Mouse (Mus musculus) layer of hippocampus, postnatal 10 days (tissue): ENCODE measurements at regions not wholly inside any gene's neighbourhood (a gene's known extent, or its start where the extent isn't known, plus 50 kb on each side); places are given as distances from the start of the nearest gene placed in this dataset.
A peak's percentile ranks its signal among the peaks of the same experiment; 100 is the strongest.

Experiments used
- DNase-seq, 2 experiments: peaks; one replicate each; pipeline ENCODE4 v3.0.0; 2021; ENCODE audit warnings: low spot score in 2 of 2

DNA sequence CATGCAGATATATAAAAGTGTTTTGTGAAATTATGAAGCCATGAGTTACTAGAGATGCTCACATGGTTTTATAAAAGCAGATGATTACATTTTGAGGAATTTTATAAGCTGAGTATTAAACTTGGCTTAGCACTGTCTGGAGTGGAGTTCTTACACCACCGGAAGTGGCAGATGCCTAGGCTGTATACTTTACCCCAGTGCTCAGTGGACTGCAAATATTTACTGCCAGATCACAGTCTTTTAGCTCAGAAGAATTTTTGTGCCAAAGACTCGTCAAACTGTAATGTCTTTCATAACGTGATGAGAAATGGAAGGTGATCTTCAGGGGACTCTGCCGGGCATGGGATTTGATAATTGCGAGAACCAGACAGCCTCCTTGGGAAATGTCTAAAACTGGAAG is 136.1 kb upstream of the 9330182O14Rik start:
- no peak for DNase-seq

DNA sequence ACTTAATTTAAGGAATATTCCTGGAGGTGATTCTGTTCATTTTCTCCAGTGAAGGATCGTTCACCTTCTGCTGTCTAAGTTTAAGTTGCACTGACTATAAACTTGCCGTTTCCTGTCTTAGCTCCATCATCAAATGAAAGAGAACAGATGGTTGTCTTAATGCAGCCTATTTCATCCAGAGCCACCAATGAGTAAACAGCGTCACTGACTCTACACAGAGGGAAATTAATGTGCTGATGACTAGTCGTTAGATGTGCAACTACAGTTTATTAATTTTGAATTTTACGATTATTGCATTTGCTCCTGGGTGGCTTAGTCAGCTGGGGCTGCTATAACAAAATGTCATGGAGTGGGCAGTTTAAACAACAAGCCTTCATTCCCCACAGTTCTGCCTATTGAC is 134.1 kb upstream of the 9330182O14Rik start:
- no peak for DNase-seq

DNA sequence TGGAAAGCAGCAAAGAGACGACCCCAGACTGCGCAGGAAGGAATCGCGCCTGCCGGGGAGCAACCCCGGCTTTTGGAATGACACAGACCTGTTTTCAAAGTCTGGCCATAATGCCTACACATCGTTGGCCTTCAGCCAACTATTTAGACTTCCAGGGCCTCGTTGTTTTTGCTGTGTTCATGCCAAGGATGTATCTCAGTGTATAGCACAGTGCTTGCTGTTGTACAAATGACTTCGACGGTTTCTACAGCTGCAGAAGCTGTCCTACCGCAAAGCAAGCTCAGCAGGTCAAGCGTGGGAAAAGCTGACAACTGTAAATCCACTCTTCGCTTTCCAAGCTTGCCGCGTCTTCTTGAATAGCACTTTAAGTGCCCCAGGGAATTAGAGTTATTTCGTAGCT is 129.1 kb upstream of the 9330182O14Rik start:
- no peak for DNase-seq

DNA sequence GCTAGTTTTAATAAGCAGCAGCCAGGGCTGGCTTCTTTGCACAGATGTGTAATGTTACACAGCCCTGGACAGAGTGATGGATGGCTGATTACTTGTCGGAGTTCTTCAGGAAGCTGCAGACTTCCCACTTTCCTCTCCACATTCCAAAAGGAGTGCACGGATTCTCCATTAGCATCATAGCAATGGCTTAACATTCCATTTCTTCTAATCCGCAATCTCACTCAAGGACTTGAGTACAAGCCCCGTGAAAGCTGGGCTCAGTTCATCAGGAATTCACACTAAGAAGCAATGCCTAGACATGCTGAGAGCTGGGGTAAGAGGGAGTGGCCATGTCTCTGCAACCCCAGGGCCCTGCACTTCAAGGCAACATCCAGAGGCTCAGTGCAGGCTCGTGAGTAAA is 126.3 kb upstream of the 9330182O14Rik start:
- no peak for DNase-seq

DNA sequence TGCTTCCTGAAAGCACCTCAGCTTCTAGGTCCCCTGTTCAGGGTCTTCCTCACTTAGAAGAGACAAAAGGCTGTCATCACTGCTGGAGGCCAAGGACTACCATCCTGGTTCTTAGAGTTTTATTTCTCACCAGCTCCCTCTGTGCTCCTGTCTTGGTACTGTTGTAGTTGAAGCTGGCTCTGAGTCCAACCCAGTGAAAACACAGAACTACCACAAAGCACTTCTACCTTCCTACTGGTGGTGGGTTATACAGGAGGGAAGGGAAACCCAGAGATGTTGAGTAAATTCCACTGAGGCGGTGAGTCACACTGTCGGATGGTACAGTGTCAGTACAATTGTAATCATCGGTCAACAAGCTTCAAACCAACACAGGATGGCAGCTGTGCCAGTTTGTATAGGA is 120.3 kb upstream of the 9330182O14Rik start:
- no peak for DNase-seq

DNA sequence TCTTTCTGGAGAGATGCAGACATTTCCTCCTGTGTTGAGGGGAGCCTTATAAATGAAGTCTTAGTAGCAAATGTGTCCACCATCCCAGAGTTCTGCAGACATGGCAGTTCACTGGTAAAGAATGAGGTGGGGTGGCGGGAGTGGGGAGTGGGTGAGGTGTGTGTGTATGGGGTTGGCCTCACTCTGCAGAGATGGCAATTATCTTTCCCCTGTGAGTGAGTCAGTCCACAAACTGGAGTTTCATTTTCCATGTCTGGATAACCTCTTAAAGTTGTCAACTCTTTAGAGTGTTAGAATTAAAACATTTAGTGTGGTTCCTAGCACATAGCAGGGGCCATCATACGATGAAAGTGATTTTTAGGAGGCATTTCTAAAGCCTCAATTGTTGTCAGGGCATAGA is 117.1 kb upstream of the 9330182O14Rik start:
- no peak for DNase-seq

DNA sequence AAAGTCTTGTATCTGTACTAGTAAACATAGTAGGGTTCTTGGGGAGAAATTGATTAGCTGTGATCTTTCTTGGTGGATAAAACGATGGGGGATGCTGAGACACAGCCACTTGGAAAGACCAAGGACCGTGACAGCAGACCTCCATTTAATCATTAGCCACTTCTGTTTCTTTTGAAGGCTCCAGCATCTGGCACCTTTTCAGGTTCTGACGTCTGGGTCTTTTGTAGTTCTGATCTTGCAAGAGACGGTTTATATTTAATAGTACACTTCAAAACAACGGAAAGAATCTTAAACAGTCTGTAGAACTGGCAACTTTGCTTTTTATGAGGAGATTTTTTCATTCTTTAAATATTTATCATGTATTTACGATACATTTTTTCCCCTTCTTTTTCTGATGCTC is 116.6 kb upstream of the 9330182O14Rik start:
- DNase-seq: no peak

DNA sequence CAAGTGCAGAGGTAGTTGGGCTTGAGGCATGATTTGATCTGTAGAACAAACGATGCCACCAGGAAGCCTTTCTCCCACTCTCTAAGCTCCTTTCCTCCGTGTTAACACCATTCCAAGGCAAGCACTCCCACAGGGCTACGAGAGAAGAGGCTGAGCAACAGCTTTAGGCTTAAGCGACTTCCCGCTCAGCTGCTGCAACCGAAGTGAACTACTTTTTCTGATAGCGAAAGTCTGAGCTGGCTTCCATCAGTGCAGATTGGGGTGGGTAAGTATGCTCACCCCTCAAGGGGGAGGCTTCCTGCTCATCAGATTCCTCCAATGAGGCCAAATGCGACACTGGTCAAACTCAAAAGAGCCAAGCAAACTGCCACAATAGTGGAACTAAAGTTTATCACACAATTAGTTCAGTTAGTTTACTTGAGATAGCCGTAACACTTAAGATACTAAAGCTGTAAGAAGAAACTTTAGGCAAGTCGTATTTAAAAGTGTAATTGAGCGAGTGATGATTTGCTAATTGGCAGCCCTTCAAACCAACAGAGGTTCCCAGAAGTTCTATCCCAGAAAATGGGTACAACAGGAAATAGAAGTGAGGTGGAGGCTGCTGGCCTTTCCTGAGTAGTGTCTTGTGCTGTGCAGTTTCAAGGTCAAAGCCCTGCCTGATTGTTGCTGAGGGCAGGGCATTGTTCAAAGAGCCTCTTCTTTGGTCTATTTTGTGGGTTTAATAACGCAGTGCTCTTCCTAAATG is 115.9 kb upstream of the 9330182O14Rik start:
- DNase-seq: no peak

DNA sequence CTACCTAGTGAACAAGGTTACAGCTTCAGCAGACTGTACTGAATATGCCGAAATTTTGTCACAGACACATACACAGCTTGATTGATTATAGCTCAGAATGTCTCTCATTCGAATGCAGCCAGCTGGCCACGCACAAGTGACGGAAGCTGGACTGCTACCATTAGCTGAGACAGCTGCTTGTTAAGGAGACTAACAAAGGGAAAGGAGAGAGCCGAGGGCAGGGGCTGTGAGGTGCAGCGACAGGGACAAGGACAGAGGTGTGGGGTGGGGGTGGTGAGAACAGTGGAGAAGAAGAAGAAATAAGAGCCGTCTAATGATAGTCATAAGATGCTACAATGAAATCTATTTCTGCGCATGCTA is 115.4 kb upstream of the 9330182O14Rik start:
- peak; percentile 19 to 22 for DNase-seq

DNA sequence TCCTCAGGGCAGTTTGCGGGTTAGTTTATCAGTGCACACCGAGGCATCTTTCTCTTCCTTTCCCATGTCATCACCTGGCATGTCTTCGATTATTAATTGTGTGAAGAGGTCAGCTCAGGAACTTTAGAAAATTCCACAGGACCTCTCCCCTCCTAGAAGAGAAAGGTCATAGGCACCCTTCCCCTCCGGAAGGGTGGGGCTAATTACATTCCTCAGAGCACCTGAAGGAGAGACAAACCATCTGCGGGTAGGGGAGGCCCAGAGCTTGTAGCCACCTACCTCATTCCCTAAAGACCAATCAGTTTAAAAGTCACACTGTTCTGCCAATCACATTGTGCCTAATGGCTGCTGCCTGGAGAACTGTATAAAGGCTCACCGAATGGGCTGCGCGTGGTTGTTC is 114.9 kb upstream of the 9330182O14Rik start:
- DNase-seq: no peak

DNA sequence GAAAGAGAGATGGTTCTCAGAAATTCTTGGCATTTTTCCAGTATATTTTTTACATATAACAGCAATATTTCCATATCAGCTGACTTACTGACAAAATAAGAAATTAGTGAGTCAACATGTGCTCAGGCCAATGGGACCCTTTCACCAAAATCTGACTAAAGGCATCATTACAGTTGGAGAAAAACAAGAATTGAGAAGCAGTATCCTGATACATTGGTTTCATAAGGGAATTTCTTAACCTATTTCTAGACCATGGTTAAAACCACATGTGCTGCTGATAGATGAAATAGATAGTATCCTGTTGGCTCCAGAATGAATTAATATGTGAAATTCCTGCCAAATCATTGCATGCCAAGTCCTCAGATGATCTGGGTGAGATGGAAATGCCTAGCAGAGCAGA is 114.1 kb upstream of the 9330182O14Rik start:
- DNase-seq: no peak

DNA sequence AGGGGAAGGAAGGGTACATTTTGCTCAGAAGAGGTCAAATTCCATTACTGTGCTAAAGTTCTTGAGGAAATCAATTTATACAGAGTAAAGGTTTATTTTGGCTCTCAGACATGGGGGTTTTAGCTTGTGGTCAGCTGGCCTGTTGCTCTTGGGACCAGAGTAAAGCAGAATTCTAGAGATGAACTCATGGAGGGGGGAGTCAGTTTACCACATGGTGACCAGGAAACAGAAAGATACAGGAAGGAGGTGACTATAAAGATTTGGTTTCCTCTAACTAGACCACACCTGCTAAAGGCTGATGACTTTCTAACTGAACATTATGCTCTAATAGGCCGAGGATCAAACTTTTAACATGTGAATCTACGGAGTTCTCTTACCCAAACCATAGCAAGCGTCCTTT is 113.5 kb upstream of the 9330182O14Rik start:
- DNase-seq: no peak

DNA sequence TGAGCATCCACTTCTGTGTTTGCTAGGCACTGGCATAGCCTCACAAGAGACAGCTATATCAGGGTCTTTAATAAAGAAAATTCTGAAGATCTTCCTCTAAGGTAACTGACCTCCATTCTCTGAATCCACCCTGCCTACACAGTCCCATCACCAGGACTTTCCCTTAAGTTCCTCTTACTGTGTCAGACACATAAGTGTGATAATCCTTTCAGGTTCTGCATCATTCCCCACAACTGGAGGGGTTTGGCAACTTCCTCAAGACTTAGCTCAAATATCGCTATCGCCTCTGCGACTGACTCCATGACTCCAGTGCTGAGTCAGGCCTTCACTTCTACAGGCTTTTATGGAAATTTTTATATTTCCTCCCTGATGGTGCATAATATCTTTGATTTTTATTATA is 111.0 kb upstream of the 9330182O14Rik start:
- DNase-seq: no peak

DNA sequence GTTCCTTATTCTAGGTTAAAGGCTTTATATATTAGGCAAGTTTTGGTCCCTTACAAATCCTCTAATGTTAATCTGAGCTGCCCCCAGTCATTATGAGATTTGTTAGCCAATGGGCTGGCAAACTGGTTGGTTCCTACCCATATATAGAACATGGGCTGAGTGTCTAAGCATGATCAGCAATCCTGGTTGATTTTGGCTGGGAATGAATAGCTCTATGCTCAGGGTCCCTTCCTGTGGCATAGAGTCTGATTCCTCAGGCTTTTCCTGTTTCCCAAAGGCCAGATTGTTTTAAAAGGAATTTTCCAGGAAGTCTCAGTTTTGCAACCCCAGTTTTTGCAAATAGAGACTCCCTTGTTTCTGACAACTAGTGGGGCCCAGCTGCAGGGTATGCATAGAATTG is 102.1 kb upstream of the 9330182O14Rik start:
- no peak for DNase-seq

DNA sequence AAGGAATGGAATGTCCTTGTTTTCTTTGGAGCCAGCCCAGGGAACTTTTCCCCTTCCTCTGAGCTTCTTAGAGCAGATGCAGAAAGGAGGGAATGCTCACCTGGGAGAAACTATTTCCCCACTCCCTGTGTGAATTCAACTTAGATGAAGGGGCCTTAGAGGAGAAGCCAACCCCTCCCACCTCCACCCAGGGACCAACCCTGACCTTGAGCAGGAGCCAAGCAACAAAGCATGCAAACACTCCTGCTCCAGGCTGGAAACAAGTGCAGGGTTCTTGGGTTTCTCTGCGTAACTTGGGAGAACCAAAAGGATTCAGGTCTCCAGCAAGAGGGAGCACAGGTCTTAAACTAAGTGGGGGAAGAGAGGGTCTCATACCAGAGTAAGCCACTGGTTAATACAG is 98.0 kb upstream of the 9330182O14Rik start:
- no peak for DNase-seq

DNA sequence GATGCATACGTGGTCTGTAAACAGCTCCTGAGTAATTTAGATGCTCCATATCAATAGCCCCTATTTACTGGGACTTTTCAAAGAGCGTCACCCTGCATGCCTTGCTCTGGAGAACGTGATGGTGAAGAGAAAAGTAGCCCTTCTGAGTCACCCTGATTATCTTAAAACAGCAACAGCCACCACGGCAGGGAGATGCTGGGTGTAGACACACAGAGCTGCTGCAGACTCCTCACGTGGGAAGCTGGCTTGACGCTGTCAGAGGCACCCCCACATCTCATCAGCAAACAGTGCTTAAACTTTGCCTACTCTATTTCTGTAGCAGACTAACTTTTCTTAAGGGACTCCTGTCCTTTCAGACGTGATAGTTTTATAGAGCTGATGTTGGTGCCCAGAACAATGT is 96.9 kb upstream of the 9330182O14Rik start:
- no peak for DNase-seq

DNA sequence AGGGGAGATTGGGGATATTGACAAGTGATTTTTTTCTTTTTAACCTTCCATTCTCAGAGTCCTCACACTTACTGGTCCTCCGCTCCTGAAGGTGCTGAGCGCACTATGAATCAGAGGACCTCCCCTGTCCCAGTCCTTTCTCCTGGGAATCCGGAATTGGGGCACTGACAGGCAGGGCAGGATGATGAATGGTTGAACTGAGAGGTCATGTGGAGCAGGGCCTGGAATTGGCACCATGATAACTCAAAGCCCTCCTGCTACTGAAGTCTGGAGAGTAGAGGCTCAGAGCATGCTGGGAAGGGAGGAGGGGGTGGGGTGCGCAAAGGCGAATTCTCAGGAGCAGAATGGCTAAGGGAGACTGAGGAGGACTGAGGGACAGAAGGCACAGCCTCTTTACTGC is 87.9 kb upstream of the 9330182O14Rik start:
- no peak for DNase-seq

DNA sequence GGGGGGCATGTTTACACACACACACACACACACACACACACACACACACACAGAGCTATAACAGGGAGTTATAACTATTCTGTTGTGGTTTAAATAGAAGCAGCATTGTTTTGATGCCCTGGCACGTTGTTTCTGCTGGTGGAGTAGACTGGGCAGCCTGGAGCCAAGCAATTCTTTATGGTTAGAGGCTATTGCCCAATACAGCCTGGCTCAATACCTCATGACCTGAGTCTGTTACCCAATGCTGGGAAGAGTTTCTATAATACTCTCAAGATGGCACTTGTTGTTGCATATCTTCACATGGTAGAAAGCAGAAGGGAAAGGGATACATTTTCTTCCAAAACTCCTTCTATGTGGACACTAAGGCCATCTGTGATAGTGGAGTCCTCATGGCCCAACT is 87.1 kb upstream of the 9330182O14Rik start:
- no peak for DNase-seq

DNA sequence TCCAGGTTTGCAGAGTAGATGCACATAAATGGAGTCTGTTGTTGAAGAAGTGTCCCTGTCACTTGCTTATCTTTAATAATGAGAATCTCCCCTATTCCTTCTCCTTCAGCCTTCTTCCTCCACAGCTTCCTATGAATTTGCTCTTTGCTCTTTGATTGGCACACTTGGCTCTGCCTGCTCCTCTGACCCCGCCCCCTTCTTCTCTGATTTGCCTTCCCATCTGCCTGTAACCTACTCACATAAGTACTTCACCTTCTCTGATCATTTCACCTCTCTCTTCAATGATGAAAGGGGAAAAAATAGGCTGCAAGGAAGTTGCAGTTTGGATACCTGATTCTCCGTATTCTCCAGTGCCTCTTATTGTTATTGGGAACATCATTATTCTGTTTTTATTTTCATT is 66.1 kb upstream of the 9330182O14Rik start:
- no peak for DNase-seq

DNA sequence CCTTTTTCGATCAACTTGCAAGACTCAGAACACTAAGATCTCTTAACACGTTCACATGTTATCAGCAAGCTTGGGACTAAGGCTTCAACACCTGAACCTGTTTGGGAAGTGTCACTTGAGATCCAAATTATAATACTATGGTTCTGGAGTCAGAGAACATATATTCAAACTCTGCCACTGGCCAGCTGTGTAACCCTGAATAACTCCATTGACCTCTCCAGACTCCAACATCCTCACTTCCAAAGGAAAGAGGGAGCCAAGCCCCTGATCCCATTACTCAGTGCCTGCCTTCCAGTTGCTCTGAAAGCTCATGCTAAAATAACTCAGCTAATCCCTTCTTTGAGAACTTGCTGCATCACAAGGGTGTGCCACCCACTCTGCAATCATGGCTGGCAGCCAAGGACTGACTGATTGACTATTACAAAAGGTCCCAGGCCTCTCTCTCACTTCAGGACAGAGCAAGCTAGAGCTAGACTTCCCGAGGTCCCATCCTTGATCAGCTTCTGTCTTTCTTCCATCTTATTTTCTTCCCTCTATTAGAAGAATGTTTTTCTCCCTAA is 58.8 kb upstream of the 9330182O14Rik start:
- peak in 1 of 2 experiments; percentile 19 for DNase-seq

DNA sequence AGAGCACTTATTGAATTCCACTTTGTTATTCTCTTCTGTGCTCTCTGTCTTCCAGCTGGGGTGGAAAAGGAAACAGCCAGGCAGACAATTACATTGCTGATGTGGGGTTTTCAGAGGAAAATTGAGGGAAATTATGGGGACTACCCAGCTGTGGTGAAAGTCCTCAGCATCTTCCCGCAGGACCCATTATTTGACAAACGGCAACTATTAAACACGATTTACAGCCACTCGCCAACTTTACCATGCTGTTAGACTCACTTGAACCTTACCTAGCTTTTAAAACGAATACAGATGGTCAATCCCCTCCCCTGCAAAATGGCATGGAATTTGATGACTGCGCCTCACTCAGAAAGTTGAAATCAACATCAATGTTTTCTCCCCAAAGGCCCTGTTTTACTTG is 54.3 kb upstream of the 9330182O14Rik start:
- no peak for DNase-seq
